Mouse (Mus musculus) midbrain, embryonic 16.5 days (tissue): ENCODE results near the gene Gcm1. TPM values are rescaled to one million over a fixed set of nuclear protein-coding genes. Genes with fewer than 3 reads are reported as not detected.
"Not testable (repeated sequence)": the region's sequence is repeated elsewhere in the genome, so short reads cannot be mapped to it uniquely, and the experiment has no call there.

Source experiments
- ATAC-seq: fragments of 200-750 bp; cut with Nextera tagmentation; 2 replicates; pipeline ENCODE4 v1.8.0; 2017; ENCODE audit warnings: moderate TSS enrichment
- H3K27ac ChIP-seq: fragments of 300-500 bp; sonication (generic); 2 replicates; pipeline ENCODE4 v1.5.1; 2014; ENCODE audit warnings: mild to moderate bottlenecking, low read length, mixed read lengths
- H3K27me3 ChIP-seq: fragments of 300-500 bp; sonication (generic); 2 replicates; pipeline ENCODE4 v1.6.1; 2014; ENCODE audit warnings: low read depth, low read length, mixed read lengths; ENCODE audit not compliant: control insufficient read depth, insufficient read depth
- H3K36me3 ChIP-seq: fragments of 300-500 bp; sonication (generic); 2 replicates; pipeline ENCODE4 v1.6.1; 2014; ENCODE audit warnings: mild to moderate bottlenecking, low read length, moderate library complexity, mixed read lengths; ENCODE audit not compliant: control insufficient read depth, insufficient read depth
- H3K4me1 ChIP-seq: fragments of 300-500 bp; sonication (generic); 2 replicates; pipeline ENCODE4 v1.6.1; 2014; ENCODE audit warnings: mild to moderate bottlenecking, low read length, mixed read lengths; ENCODE audit not compliant: control insufficient read depth, insufficient read depth
- H3K4me2 ChIP-seq: fragments of 300-500 bp; sonication (generic); 2 replicates; pipeline ENCODE4 v1.6.1; 2014; ENCODE audit warnings: mild to moderate bottlenecking, low read length, mixed read lengths
- H3K4me3 ChIP-seq: fragments of 300-500 bp; sonication (generic); 2 replicates; pipeline ENCODE4 v1.5.1; 2014; ENCODE audit warnings: low read depth, mild to moderate bottlenecking, low read length, moderate library complexity, mixed read lengths
- H3K9ac ChIP-seq: fragments of 300-500 bp; sonication (generic); 2 replicates; pipeline ENCODE4 v1.6.1; 2014; ENCODE audit warnings: low read depth, low read length, mixed read lengths
- H3K9me3 ChIP-seq: fragments of 300-500 bp; sonication (generic); replicated peaks from 2 replicates; pipeline ENCODE4 v1.6.1; 2014; ENCODE audit warnings: mild to moderate bottlenecking, low read length, mixed read lengths; ENCODE audit not compliant: control insufficient read depth, poor library complexity, severe bottlenecking
- WGBS: fragments of 180-500 bp; shearing (Covaris S2); extraction: QIAGEN DNeasy Blood & Tissue Kit; methylation state at CpG from one replicate; pipeline ENCODE4 v1.1.7; 2014; 5-methylcytosine and 5-hydroxymethylcytosine counted together
- polyA plus RNA-seq: library from polyadenylated mRNA; unstranded; fragments of >200 nt; fragmentation: Nextera tagmentation; extraction: Ambion mirVana; gene quantifications from 2 replicates; pipeline ENCODE4 v1.2.1, GENCODE M21; 2015

Gene Gcm1
- polyA plus RNA-seq, 1 experiment from 2014 or later = not detected

- 79% methylated on average over 9 of the region's 9 CpGs for WGBS
- Histone ChIP-seq H3K4me3 (no peak overlapping the region), H3K36me3 (no peaks in the 10 kb centered on the region), H3K9me3 (no peaks in the 10 kb centered on the region), H3K4me1 (no peaks in the 10 kb centered on the region), H3K27me3 (no peaks in the 10 kb centered on the region), H3K4me2 (no peak overlapping the region), H3K9ac (no peak overlapping the region), H3K27ac (no peak overlapping the region)
- no peak for ATAC-seq
Observed at GRCm38 (mm10) chr9:78062392-78062791, 10.7 kb downstream of the Gcm1 start.

DNA sequence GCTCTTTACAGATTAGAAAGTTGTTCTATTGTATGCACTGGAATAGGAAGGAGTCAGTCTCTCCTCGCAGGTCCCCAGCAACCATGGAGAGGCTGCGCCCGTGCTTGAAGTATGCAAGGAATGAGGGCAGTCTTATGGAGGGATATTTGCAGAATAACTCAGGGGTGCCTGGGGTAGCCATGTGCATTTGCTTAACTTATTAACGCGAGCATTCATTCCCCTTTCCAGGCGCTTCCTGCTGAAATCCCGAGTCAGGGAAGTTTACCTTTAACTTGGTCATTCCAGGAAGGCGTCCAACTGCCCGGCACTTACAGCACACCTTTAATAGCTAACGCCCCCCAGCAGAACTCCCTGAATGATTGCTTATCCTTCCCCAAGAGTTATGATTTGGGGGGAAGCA lies 12.4 kb downstream of the Gcm1 start:
- no peak for ATAC-seq
- Histone ChIP-seq H3K4me3 (no peak overlapping the region), H3K4me1 (no peaks in the 10 kb centered on the region), H3K27me3 (no peaks in the 10 kb centered on the region), H3K4me2 (no peak overlapping the region), H3K9ac (no peak overlapping the region), H3K9me3 (no peaks in the 10 kb centered on the region), H3K27ac (no peak overlapping the region), H3K36me3 (no peaks in the 10 kb centered on the region)
- 62% methylated on average over 10 of the region's 10 CpGs for WGBS

- no peak for ATAC-seq
- Histone ChIP-seq H3K4me1 (no peaks in the 10 kb centered on the region), H3K36me3 (no peaks in the 10 kb centered on the region), H3K4me3 (no peak overlapping the region), H3K27ac (no peak overlapping the region), H3K9me3 (no peaks in the 10 kb centered on the region), H3K9ac (no peak overlapping the region), H3K4me2 (no peak overlapping the region), H3K27me3 (no peaks in the 10 kb centered on the region)
- 82% methylated on average over 5 of the region's 5 CpGs for WGBS
Observed at GRCm38 (mm10) chr9:78070496-78070895, 18.8 kb downstream of the Gcm1 start.

- H3K27ac ChIP-seq = no peak overlapping the region
- no peak for ATAC-seq
- H3K9ac ChIP-seq = no peak overlapping the region
- H3K9me3 ChIP-seq = no peaks in the 10 kb centered on the region
- H3K27me3 ChIP-seq = no peaks in the 10 kb centered on the region
- H3K4me1 ChIP-seq = no peaks in the 10 kb centered on the region
- H3K4me2 ChIP-seq = no peak overlapping the region
- H3K36me3 ChIP-seq = no peaks in the 10 kb centered on the region
- H3K4me3 ChIP-seq = no peak overlapping the region
- 95% methylated on average over 4 of the region's 4 CpGs for WGBS
Observed at GRCm38 (mm10) chr9:78071626-78072025, 19.9 kb downstream of the Gcm1 start.

DNA sequence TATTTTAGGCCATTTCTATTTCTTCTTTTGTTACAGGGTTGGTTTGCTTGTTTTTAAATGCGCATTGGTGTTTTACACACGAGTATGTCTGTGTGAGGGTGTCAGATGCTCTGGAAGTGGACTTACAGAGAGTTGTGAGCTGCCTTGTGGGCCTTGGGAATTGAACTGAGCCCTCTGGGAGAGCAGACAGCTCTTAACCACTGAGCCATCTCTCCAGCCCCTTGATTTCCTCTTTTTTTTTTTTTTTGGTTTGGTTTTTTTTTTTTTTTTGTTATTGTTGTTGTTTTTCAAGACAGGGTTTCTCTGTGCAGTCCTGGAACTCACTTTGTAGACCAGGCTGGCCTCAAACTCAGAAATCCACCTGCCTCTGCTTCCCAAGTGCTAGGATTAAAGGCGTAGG lies 21.6 kb downstream of the Gcm1 start:
- H3K9ac ChIP-seq, H3K27ac ChIP-seq, H3K27me3 ChIP-seq, H3K4me2 ChIP-seq, H3K9me3 ChIP-seq, ATAC-seq, H3K36me3 ChIP-seq, H3K4me3 ChIP-seq, H3K4me1 ChIP-seq: not testable (repeated sequence)
- 92% methylated on average over 3 of the region's 3 CpGs for WGBS

- no peaks in the 10 kb centered on the region for H3K36me3 ChIP-seq
- no peak for ATAC-seq
- H3K4me1 ChIP-seq = no peaks in the 10 kb centered on the region
- no peak overlapping the region for H3K4me3 ChIP-seq
- H3K27me3 ChIP-seq = no peaks in the 10 kb centered on the region
- no peak overlapping the region for H3K27ac ChIP-seq
- no peaks in the 10 kb centered on the region for H3K9me3 ChIP-seq
- H3K4me2 ChIP-seq = no peak overlapping the region
- 88% methylated on average over 13 of the region's 13 CpGs for WGBS
- H3K9ac ChIP-seq = no peak overlapping the region
Observed at GRCm38 (mm10) chr9:78073713-78074340, 22.1 kb downstream of the Gcm1 start.

- Histone ChIP-seq H3K27me3 (no peaks in the 10 kb centered on the region), H3K9ac (no peak overlapping the region), H3K27ac (no peak overlapping the region), H3K4me3 (no peak overlapping the region), H3K4me1 (no peaks in the 10 kb centered on the region), H3K4me2 (no peak overlapping the region), H3K9me3 (no peaks in the 10 kb centered on the region), H3K36me3 (no peaks in the 10 kb centered on the region)
- WGBS = 87% methylated on average over 3 of the region's 3 CpGs
- no peak for ATAC-seq
Observed at GRCm38 (mm10) chr9:78075256-78075655, 23.5 kb downstream of the Gcm1 start.

DNA sequence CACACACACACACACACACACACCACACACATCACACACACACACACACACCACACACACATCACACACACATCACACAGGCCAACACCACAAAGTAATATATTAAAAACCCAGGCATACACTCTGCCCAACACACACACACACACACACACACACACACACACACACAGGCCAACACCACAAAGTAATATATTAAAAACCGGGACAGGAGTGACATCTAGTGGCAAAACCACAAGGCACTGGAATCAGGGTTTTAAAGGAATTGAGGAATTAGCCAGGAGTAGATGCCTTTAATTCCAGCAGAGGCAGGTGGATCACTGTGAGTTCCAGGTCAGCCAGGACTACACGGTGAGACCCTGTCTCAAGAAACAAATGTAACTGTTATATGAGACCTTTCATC lies 26.5 kb downstream of the Gcm1 start:
- ATAC-seq = peak; percentile 60
- no peak overlapping the region for H3K27ac ChIP-seq

GRCm38 (mm10) chr9:78081835-78082234 lies 30.1 kb downstream of the Gcm1 start:
- Histone ChIP-seq H3K4me3 (no peak overlapping the region), H3K36me3 (peaks cover 26% of the 10 kb centered on the region)
- 68% methylated on average over 7 of the region's 7 CpGs for WGBS

More for the DNA sequence above, 26.5 kb downstream of the Gcm1 start:
- H3K4me1 ChIP-seq = no peaks in the 10 kb centered on the region
- H3K36me3 ChIP-seq = no peaks in the 10 kb centered on the region; the same call in 1 of the 2 replicates
- no peaks in the 10 kb centered on the region for H3K9me3 ChIP-seq
- H3K27me3 ChIP-seq = no peaks in the 10 kb centered on the region
- no peak overlapping the region for H3K9ac ChIP-seq
- H3K4me3 ChIP-seq = no peak overlapping the region
- H3K4me2 ChIP-seq = no peak overlapping the region
- WGBS = 33% methylated on average over 2 of the region's 2 CpGs

More at GRCm38 (mm10) chr9:78081835-78082234, 30.1 kb downstream of the Gcm1 start:
- H3K27me3 ChIP-seq = no peaks in the 10 kb centered on the region
- no peak overlapping the region for H3K9ac ChIP-seq
- H3K9me3 ChIP-seq = no peaks in the 10 kb centered on the region
- H3K27ac ChIP-seq = no peak overlapping the region
- no peaks in the 10 kb centered on the region for H3K4me1 ChIP-seq
- no peak for ATAC-seq
- no peak overlapping the region for H3K4me2 ChIP-seq
